Mouse (Mus musculus): ENCODE measurements around the gene Eif3g.

DNA sequence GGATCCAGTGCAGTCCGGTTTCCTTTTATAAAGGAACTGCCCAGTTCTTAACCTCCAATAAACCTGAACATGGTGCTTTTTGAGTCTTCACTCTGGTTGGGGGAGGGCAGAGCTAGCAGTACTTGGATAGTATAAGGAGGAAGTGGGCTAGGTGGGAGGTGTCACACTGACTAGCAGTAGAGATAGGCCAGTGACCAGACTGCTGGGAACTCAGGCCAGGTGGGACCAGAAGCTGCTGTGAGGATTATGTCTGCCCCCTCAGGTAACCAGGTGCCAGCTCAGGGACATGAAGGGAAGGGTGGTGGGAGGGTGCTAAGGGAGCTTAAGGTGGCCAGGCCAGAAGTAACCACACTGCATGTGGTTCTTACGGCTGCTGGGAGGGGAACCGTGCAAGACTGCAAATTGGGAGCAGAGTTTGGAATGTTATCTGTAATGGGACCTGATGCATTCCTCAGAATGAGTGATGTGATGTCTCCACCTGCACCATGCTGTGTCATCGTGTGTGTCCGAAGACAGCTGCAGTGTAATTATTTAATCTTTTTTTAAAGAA, 6.2 kb downstream of the Eif3g start:
- TF ChIP-seq CTCF (IDR thresholded peaks at IDR 0.05; ENCODE audit: control insufficient read depth, insufficient read depth, insufficient replicate concordance, low read depth, low read length), result no peak
- TF ChIP-seq POLR2A (IDR thresholded peaks at IDR 0.05; ENCODE audit: control insufficient read depth, low read depth, low read length), result no peak

All from testis, adult 2 months (tissue).